Mouse (Mus musculus) layer of hippocampus, postnatal 10 days (tissue): Measurements from ENCODE around the gene Fblim1. TPM values are rescaled to one million over a fixed set of nuclear protein-coding genes. Genes with fewer than 3 reads are reported as not detected.

Source experiments
- DNase-seq, 2 experiments: peaks; one replicate each; pipeline ENCODE4 v3.0.0; 2021; ENCODE audit warnings: low spot score in 2 of 2
- total RNA-seq, 2 experiments: library from RNA; stranded (reverse); gene quantifications; 2 replicates each; pipeline ENCODE4 v1.2.3; 2021

Fblim1 gene
- total RNA-seq, 2 experiments from 2014 or later = 4.6 to 5.0 TPM

GRCm38 (mm10) chr4:141601148-141601862 lies 4.6 kb downstream of the Fblim1 start:
- DNase-seq = no peak

DNA sequence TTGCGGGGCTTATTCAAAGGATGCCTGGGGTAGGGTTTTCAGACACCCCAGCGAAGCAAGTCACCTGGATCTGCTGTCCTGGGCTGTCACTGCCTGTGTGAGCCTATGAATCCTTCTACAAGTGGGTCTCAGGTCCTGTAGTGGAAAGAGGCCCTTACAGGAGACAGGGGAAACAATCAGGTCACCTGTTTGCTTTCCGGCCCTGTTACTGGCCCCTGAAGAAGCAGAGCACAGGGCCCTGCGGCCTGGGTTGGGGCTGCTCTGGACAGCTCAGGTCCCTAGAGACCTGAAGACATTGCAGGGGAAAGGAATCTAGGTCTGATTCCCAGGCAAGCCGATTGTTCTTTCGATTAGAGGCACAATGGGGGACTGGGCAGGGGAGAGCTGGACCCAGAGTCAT lies 5.5 kb downstream of the Fblim1 start:
- DNase-seq = no peak

DNA sequence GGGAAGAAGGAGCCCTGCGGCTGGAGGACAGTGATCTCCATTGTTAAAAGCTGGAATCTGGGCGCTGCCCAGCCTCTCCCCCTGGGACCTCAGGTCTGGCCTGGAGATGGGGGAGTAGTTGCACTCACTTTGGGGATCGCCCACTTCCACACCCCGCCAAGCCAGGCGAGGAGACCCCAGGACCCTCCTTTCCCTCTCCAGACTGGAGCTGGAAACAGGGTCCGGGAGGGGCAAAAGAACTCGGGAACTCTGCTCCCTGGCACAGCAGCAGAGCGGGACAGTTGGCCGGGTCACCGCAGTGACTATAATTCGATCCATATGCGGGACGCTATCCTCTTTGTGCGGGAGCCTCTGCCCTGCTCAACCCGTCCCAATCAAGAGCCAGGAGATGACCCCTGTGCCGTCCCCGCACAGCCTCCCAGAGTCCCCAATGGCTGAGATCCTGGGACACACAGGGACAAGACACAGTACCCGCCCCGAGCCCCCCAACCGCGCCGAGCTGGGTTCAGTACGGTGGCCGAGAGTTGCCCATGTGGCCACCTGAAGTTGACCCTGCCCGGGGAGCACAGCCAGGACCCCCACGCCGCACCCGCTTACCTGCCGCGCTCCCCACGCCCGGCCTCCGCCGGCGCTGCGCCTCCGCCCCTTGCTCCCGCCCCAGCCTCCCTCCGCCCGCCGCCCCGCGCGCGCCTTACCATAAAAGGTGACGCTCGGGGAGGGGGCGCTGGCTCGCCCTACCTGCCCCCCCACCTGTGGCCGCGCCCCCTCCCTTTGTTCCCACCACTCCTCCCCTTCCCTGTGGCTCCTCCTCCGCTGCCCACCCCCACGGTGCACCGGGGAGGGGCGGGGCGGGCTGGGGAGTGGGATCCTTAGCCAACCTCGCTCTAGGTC lies 6.4 kb downstream of the Fblim1 start:
- no peak for DNase-seq

- no peak for DNase-seq
Observed at GRCm38 (mm10) chr4:141598894-141599250, 7.0 kb downstream of the Fblim1 start.

- DNase-seq = no peak
Observed at GRCm38 (mm10) chr4:141598199-141598893, 7.5 kb downstream of the Fblim1 start.

DNA sequence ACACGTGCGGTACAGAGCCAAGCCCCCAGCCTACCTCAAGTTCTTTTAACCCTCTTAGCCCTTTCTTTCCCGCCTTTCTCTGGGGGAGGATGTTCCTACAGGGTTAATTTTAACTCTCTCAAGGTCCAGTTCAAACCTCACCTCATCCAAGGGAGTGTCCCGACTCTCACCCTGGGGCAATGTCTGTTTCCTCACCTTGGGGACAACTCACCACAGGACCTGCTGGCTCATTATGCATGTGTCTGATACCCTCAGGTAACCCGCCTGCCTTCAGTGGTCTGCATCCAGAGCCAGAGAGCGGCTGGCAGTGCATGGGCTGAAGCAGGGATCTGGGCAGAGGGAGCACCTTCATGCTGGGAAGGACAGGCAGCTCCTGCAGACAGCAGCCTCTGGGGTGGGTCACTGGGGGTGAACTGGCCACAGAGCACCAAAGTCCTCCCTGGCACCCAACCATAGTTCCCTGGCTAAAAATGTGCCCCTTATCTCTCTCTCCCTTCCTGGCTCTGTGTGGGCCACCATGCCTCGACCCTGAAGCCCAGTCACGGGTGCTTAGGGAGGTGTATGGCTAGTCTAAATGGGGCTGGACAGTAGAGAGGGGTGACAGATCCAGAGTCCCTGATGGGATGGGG lies 9.1 kb downstream of the Fblim1 start:
- DNase-seq = no peak

- no peak for DNase-seq
Observed at GRCm38 (mm10) chr4:141595605-141596268, 10.2 kb downstream of the Fblim1 start.

GRCm38 (mm10) chr4:141595138-141595537 lies 10.8 kb downstream of the Fblim1 start:
- DNase-seq = no peak

- peak; percentile 39 to 40 for DNase-seq
Observed at GRCm38 (mm10) chr4:141591547-141591946, 14.3 kb downstream of the Fblim1 start.

DNA sequence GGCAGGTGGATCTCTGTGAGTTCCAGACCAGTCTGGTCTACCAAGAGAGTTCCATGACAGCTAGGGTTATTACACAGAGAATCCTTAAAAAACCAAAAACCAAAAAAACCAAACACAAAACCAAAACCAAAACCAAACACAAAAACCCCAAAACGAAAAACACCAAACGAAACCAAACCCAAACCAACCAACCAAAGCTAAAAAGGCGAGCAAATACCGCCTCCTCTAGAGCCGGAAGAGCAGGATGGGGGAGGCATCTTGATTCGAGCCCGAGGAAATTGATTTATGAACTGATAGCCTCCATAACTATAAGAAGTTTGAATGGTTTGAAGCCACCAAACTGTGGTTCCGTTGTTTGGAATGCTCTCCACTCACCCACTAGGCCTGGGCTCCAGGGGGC lies 22.0 kb downstream of the Fblim1 start:
- DNase-seq = no peak

DNA sequence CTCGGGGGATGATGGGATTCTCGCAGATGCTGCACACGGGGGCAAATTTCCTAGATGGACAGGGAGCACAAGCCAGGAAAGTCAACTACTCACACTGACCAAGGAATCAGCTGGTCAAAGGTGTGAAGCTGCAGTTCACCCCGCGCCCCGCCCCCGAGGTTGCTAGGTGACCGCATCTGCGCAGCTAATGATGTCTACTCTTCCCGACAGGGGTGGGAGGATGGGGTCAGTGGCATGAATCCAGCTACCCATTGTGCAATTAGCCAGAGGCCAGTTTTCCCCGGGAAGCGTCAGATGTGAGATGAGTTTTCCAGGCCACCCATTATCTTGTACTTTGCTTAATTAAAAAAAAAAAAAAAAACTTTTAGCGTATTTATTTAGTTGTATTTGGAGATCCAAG lies 24.8 kb downstream of the Fblim1 start:
- DNase-seq = no peak

DNA sequence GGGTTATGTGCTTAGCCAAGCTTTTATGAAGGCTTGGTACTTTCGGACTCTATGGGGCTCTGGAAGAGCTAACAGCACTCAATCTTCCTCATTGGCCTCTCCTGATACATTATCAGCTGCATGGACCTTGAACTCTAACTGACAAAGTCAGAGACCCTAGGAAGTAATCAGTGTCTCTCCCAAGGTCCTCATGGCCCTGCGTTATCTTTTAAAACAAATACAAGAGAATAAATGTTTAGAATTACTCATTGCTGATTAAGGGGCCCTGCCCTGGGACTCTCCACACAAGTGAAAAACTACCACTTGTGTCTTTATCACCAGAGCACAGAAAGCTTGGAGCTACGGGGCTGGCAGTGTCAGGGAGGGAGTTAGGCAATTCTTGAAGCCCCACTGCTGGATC lies 27.1 kb downstream of the Fblim1 start:
- DNase-seq = no peak

GRCm38 (mm10) chr4:141576877-141577276 lies 29.0 kb downstream of the Fblim1 start:
- DNase-seq = no peak

- DNase-seq = no peak
Observed at GRCm38 (mm10) chr4:141576404-141576803, 29.5 kb downstream of the Fblim1 start.

DNA sequence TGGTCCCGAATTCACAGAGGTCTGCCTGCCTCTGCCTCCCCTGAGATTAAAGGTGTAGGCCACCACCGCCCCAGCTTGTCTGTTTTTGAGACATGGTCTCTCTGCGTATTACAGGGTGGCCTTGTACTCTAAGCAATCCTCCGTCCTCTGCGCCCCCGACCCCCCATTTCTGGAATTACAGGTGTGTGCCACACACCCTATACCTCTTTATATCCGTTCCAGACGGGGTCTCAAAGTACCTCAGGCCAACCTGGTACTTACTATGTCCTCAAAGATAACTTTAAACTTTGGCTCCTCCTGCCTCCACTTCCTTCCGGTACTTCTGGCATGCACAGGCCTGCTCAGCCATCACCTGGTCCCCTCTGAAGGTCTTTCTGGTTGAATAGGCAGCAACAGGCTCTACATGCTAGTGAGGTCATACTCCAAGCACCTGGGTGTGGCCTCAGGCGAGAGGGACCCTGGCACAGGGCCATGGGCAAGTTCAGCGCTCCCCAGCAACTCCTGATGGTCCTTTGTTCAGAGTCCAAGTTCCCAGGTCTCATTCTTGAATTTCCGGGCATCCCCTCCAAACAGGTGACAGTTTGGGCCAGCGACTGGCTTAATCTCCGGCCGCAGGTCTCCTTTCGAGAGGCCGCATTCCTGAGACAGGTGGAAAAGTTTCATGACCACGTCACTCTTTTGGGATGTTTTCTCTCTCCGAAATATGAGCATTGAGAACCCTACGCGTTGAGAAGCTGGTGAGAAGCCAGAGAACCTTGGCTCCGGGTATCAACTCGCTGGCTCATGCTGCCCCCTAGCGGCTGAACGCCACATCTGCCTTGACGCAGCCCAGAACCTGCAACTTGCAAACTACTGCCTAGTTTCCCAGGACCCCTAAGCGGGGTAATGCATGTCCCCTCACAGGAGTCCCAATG lies 30.9 kb downstream of the Fblim1 start:
- DNase-seq = peak; percentile 87 to 90

DNA sequence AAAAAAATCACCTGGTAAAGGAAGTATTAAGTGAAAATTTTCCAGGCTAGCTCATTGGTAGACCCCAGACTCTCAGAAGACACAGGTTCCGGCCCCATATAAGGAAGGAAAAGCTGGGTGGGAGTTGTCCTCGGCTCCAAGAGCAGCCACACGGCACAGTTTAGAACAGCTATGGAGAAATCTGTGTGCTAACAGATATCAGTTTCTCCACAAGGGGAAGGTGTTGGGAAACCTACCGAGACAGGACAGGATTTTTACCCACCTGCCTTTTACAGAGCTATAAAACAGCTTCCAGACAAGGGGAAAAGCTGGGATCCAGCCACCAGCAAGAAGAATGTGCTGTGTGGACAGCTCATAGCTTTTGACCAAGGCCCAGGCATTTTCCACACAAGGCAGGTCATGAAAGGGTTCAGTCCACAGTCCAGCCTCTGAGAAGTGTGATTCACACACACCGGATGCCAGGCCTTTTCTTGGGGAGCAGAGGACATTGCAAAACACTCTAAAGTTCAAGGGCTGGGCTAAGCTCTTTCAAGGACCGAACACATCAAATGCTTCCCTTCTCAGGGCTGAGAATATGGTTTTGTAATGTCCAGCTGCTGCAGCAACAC lies 32.4 kb downstream of the Fblim1 start:
- no peak for DNase-seq

DNA sequence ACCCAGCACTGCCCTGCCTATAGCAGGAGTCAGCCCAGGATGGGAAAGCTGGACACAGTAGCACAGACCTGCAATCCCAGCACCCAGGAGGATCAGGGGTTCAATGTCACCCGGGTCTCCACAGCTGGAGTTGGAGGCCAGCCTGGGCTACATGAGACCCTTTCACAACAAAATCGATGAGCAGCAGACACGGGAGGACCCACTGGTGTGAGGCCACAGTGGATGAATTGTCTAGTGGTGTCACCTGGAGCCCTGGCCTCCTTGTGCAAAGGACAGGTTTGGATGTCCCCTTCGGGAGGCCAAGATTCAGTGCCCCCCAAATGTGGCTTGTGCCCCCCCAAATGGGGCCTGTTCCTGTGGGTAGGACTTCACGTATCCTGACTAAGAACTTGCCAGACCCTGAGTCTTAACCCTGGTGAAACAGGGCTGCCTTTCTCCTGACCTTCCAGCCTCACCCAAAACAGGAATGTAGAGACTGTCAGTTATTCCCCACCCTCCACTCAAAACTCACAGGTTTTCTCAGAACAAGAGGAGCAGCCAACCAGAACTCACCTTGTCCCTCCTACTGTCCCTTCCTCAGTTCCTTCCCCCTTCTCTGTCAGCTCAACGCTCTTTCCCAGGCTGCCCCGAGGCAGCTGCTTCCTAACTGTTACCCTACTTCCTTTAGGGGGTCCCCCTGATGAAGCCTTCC lies 33.1 kb downstream of the Fblim1 start:
- DNase-seq = no peak

- no peak for DNase-seq
Observed at GRCm38 (mm10) chr4:141571934-141572333, 34.0 kb downstream of the Fblim1 start.

DNA sequence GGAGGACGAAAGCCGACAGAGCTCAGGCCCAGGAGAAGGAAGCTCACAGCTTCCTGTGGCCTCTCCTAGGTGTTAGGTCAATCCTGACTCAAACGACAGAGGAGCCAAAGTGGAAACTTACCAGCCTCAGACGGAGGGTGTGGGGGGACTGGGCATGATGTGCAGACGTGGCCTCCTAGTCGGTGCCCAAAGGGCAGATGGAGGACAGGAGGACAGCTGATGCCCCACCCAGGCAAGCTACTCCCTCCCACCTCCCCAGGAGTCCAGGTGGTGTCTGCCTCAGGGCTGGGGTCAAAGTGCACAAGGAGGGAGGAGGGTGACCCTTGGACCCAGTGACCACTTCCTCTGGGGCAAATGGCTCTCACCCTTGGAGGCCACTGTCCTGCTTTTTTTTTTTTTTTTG lies 34.6 kb downstream of the Fblim1 start:
- DNase-seq = no peak
